Mouse (Mus musculus) forebrain, embryonic 10.5 days (tissue): Measurements from ENCODE around the gene Mccc2. TPM values are rescaled to one million over a fixed set of nuclear protein-coding genes. Genes with fewer than 3 reads are reported as not detected.
A peak's percentile ranks its signal among the peaks of the same experiment; 100 is the strongest.

Source experiments
- DNase-seq: peaks from one replicate; pipeline ENCODE4 v3.0.0-alpha.2; 2017; ENCODE audit warnings: low spot score; ENCODE audit errors: extremely low spot score
- H3K27ac ChIP-seq: fragments of 300-500 bp; sonication (generic); 2 replicates; pipeline ENCODE4 v1.5.1; 2016; ENCODE audit warnings: mild to moderate bottlenecking
- H3K27me3 ChIP-seq: fragments of 300-500 bp; sonication (generic); 2 replicates; pipeline ENCODE4 v1.6.1; 2016; ENCODE audit warnings: mild to moderate bottlenecking; ENCODE audit not compliant: poor library complexity, severe bottlenecking
- H3K36me3 ChIP-seq: fragments of 300-500 bp; sonication (generic); replicated peaks from 2 replicates; pipeline ENCODE4 v1.6.1; 2016; ENCODE audit warnings: mild to moderate bottlenecking, moderate library complexity
- H3K4me1 ChIP-seq: fragments of 300-500 bp; sonication (generic); 2 replicates; pipeline ENCODE4 v1.6.1; 2016
- H3K4me3 ChIP-seq: fragments of 300-500 bp; sonication (generic); 2 replicates; pipeline ENCODE4 v1.5.1; 2016; ENCODE audit warnings: mild to moderate bottlenecking, moderate library complexity
- H3K9me3 ChIP-seq: fragments of 300-500 bp; sonication (generic); 2 replicates; pipeline ENCODE4 v1.6.1; 2016; ENCODE audit warnings: mild to moderate bottlenecking, moderate library complexity
- WGBS: fragments of 180-500 bp; shearing (Covaris S2); methylation state at CpG from one replicate; pipeline ENCODE4 v1.1.7; 2016; 5-methylcytosine and 5-hydroxymethylcytosine counted together
- polyA plus RNA-seq: library from polyadenylated mRNA; unstranded; fragments of >200 nt; fragmentation: Nextera tagmentation; extraction: Ambion mirVana; gene quantifications from 2 replicates; pipeline ENCODE4 v1.2.1, GENCODE M21; 2016

Mccc2 gene
- polyA plus RNA-seq, 1 experiment from 2014 or later = 42.0 TPM

- H3K9me3 ChIP-seq = no peaks in the 10 kb centered on the region
- DNase-seq = no peak
- H3K4me1 ChIP-seq = no peaks in the 10 kb centered on the region
- H3K27me3 ChIP-seq = no peaks in the 10 kb centered on the region
- peaks cover 34% of the 10 kb centered on the region for H3K36me3 ChIP-seq
- WGBS = 90% methylated on average over 5 of the region's 5 CpGs
- no peak overlapping the region for H3K4me3 ChIP-seq
- no peak overlapping the region for H3K27ac ChIP-seq
Observed at GRCm38 (mm10) chr13:99970089-99970488, 45.4 kb downstream of the Mccc2 start.

DNA sequence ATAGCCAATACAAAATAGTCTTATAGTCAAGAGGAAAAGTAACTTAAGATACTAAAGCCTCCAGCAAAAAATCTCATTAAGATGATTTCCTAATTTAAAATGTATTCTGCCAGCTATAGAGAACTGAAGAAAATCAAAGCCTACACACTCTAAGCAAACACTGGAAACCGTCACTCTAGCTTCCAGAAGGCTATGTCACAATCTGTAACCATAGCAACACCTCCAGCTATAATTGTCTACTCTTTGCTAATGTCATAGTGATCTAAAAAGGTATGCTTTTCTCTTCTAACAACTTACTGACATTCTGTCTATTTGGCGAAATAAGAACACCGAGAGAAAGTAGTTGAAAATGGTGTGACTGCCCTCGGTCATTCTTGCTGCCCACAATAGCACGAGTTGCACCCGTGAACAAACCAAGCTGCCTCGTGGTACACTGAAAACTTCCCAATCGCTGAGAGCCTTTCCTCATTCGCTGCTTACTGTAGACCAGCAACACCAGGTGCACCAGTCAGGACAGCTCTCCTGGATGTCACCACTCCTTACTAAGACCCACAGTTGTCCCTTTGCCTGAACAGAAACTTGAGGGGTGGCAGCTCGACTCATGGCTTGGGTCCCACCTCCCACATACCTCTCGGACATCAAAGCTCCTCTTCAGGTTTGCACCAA lies 48.3 kb downstream of the Mccc2 start:
- Histone ChIP-seq H3K9me3 (no peaks in the 10 kb centered on the region), H3K27me3 (no peaks in the 10 kb centered on the region), H3K27ac (no peak overlapping the region), H3K4me3 (no peak overlapping the region), H3K36me3 (peaks cover 21% of the 10 kb centered on the region), H3K4me1 (no peaks in the 10 kb centered on the region)
- WGBS = 92% methylated on average over 11 of the region's 11 CpGs
- no peak for DNase-seq

DNA sequence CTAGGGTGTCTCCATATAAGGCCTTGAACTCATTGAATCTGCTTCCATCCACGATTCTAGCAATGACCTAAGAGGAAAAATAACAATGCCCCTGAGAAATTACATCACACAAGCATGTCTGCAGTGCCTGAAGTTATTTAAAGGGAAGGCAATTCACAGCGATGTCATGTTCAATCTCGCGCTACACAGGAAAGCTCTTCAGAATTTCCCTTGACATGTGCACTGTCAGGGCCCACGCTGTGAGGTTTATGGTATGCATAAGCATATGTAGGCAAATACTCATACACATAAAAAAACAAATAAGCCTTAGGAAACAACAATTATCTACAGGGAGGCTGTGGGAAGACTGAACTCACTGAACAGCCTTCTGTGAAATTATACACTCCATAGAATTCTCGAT lies 51.6 kb downstream of the Mccc2 start:
- no peak overlapping the region for H3K27ac ChIP-seq
- no peaks in the 10 kb centered on the region for H3K9me3 ChIP-seq
- H3K4me3 ChIP-seq = no peak overlapping the region
- DNase-seq = no peak
- H3K4me1 ChIP-seq = no peaks in the 10 kb centered on the region
- peaks cover 10% of the 10 kb centered on the region for H3K36me3 ChIP-seq
- no peaks in the 10 kb centered on the region for H3K27me3 ChIP-seq
- WGBS = 93% methylated on average over 6 of the region's 6 CpGs

DNA sequence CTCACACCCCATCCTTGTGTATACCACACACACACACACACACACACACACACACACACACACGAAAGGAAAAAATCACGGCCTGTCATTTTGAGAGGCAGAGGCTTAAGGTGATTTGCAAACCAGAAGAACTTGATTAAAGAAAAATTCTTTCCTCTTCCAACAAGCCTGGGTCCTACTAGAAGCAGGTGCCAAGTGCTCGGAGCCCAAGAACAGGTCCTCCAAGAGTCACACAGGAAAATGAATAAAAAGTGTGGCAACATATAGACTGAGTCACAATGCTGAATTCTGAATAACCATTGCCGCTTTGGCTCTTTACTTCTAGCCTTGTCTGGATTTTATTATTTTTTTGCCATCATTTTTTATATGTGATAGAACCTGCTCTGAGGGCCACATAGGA lies 53.8 kb downstream of the Mccc2 start:
- no peak for DNase-seq
- H3K9me3 ChIP-seq = peaks cover 5% of the 10 kb centered on the region
- no peak overlapping the region for H3K4me3 ChIP-seq
- H3K36me3 ChIP-seq = peaks cover 27% of the 10 kb centered on the region
- no peak overlapping the region for H3K27ac ChIP-seq
- WGBS = 94% methylated on average over 4 of the region's 4 CpGs
- no peaks in the 10 kb centered on the region for H3K4me1 ChIP-seq
- no peaks in the 10 kb centered on the region for H3K27me3 ChIP-seq

GRCm38 (mm10) chr13:99955591-99955944 lies 59.9 kb downstream of the Mccc2 start:
- Histone ChIP-seq H3K27ac (no peak overlapping the region), H3K4me1 (no peaks in the 10 kb centered on the region), H3K36me3 (peaks cover 59% of the 10 kb centered on the region), H3K4me3 (no peak overlapping the region), H3K27me3 (no peaks in the 10 kb centered on the region), H3K9me3 (peaks cover 10% of the 10 kb centered on the region)
- 94% methylated on average over 1 of the region's 1 CpGs for WGBS
- DNase-seq = no peak

DNA sequence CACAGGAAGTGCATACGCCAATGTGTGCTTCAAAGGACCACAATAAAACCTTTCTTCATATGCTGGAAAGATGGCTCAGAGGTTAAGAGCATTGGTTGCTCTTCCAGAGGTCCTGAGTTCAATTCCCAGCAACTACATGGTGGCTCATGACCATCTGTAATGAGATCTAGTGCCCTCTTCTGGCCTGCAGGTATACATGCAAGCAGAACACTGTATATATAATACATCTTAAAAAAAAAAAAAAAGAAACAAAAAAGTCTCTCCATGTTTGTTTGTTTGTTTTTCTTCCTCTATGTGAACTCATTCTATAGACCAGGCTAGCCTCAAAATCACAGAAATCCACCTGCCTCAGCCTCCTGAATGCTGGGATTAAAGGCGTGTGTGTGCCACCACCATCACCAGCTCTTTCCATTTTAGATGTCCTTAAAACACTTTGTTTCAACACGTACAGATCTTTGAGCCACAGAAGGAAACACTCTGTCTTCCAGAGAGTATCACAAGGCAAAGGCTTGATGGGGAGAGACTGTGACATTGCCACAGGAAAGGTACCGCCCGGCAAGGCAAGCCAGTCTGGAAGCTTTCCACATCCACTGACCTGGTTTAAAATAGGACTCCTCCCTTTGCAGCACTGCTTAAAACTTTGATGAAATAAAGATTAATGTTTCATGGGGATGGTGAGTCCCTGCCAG lies 60.4 kb downstream of the Mccc2 start:
- no peak overlapping the region for H3K27ac ChIP-seq
- no peaks in the 10 kb centered on the region for H3K4me1 ChIP-seq
- DNase-seq = no peak
- no peak overlapping the region for H3K4me3 ChIP-seq
- 94% methylated on average over 5 of the region's 5 CpGs for WGBS
- H3K36me3 ChIP-seq = peaks cover 58% of the 10 kb centered on the region
- H3K27me3 ChIP-seq = no peaks in the 10 kb centered on the region
- H3K9me3 ChIP-seq = peaks cover 10% of the 10 kb centered on the region

DNA sequence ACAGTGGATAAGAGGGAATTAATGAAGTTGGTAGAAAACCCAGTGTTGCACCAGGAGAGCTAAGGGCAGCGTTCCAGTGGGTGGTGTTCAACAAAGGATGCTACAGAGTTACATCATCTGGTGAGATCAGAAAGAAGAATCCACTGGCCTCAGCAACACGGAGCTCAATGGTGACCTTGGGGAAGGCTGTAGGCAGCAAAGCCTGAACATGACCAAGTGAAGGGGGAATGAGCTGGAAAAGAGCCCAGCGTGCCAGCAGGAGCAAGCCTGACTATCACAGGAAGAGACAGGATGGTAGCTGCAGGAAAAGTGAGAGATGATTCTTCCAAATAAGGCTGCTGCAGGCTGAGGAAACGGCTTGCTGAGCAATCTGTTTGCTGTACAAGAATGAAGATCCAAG lies 68.0 kb downstream of the Mccc2 start:
- DNase-seq = no peak
- Histone ChIP-seq H3K4me3 (no peak overlapping the region), H3K27ac (no peak overlapping the region), H3K4me1 (no peaks in the 10 kb centered on the region), H3K27me3 (no peaks in the 10 kb centered on the region), H3K36me3 (peaks cover 36% of the 10 kb centered on the region), H3K9me3 (no peaks in the 10 kb centered on the region)
- 88% methylated on average over 4 of the region's 4 CpGs for WGBS

GRCm38 (mm10) chr13:99943525-99943924 lies 71.9 kb downstream of the Mccc2 start:
- H3K36me3 ChIP-seq = peaks cover 13% of the 10 kb centered on the region
- no peaks in the 10 kb centered on the region for H3K27me3 ChIP-seq
- peaks cover 19% of the 10 kb centered on the region for H3K4me1 ChIP-seq
- no peaks in the 10 kb centered on the region for H3K9me3 ChIP-seq
- DNase-seq = no peak
- WGBS = 93% methylated on average over 2 of the region's 2 CpGs
- no peak overlapping the region for H3K4me3 ChIP-seq
- no peak overlapping the region for H3K27ac ChIP-seq

DNA sequence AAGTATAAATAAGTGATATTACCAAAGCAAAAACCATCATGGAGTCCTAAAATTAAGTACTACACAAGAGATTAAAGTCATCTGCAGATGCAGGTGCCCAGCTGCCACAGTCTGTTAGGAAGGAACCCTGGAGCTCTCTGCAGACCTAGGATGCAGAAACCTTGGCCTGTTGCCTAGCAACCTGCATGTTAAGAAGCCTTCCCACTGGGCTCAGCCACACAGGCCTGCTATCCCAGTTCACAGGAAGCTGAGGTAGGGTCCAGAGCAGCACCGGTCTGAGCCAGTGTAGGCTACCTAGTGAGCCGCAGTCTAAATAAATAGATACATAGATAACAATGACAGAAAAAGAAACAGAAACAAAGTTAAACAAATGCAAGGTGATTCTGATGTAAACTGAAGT lies 74.8 kb downstream of the Mccc2 start:
- Histone ChIP-seq H3K4me3 (no peak overlapping the region), H3K27ac (peak overlapping the region; percentile 68; the same call in 1 of the 2 replicates), H3K9me3 (no peaks in the 10 kb centered on the region), H3K36me3 (peaks cover 4% of the 10 kb centered on the region; the same call in 1 of the 2 replicates), H3K4me1 (peaks cover 19% of the 10 kb centered on the region), H3K27me3 (no peaks in the 10 kb centered on the region)
- peak; percentile 54 for DNase-seq
- 21% methylated on average over 2 of the region's 2 CpGs for WGBS

- peaks cover 4% of the 10 kb centered on the region; the same call in 1 of the 2 replicates for H3K36me3 ChIP-seq
- no peaks in the 10 kb centered on the region for H3K27me3 ChIP-seq
- H3K4me1 ChIP-seq = peaks cover 19% of the 10 kb centered on the region
- no peak for DNase-seq
- WGBS = 79% methylated on average over 8 of the region's 8 CpGs
- no peaks in the 10 kb centered on the region for H3K9me3 ChIP-seq
- H3K4me3 ChIP-seq = no peak overlapping the region
- peak overlapping the region; percentile 68; the same call in 1 of the 2 replicates for H3K27ac ChIP-seq
Observed at GRCm38 (mm10) chr13:99939320-99939671, 76.1 kb downstream of the Mccc2 start.

DNA sequence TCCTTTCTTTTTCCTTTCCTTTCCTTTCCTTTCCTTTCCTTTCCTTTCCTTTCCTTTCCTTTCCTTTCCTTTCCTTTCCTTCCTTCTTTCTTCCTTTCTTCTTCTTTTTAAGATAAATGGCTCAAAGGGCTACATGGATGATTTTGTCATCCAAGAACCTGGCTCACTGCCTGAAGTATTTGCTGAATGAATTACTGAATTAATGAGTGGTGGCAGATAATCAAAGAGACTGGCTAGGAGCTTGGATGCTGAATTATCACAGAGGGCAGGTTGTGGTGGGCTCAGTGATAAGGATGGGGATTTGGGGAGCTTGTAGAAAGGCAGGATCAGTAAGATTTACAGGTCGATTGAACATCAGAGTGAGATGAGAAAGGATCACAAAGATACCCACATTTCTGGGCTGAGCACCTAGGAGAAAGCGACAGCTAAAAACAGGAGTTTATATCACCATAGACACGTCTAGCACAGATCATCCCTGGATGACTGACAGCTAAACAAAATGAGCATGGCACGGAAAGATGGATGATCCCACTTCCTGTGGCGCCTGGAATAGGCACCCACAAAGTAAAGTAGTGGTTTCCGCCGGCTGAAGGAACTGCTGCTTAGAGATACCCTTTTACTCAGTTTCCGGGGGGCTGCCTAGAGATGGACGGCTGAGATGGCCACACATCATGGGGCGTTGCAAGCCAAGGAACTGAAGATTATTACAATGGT lies 76.7 kb downstream of the Mccc2 start:
- H3K27me3 ChIP-seq = no peaks in the 10 kb centered on the region
- WGBS = 85% methylated on average over 10 of the region's 10 CpGs

DNA sequence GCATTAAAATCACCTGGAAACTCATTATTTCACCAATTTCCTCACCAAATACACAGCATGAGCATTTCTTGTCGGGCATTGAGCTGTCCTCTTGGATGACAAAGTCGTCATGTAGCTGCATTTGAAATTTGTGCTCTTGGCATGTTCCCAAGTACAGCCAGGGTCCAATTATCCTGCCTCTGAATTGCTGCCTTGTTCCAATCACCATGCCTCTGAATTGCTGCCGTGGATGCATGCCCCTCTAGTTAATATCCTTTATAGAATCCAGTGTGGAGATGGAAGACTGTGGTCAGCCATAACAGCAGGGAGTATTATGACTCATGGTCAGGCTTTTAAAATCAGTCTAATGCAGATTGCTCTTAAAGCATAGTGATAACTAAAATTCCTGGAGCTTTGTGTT lies 77.7 kb downstream of the Mccc2 start:
- Histone ChIP-seq H3K9me3 (no peaks in the 10 kb centered on the region), H3K27me3 (no peaks in the 10 kb centered on the region), H3K4me3 (no peak overlapping the region), H3K36me3 (no peaks in the 10 kb centered on the region), H3K4me1 (peaks cover 19% of the 10 kb centered on the region), H3K27ac (no peak overlapping the region)
- DNase-seq = no peak
- WGBS = 64% methylated on average over 3 of the region's 3 CpGs

More for the DNA sequence above, 76.7 kb downstream of the Mccc2 start:
- DNase-seq = no peak
- Histone ChIP-seq H3K4me1 (peaks cover 19% of the 10 kb centered on the region), H3K9me3 (no peaks in the 10 kb centered on the region), H3K36me3 (peaks cover under 1% of the 10 kb centered on the region; the same call in 1 of the 2 replicates), H3K27ac (peak overlapping the region; percentile 68; the same call in 1 of the 2 replicates), H3K4me3 (no peak overlapping the region)

DNA sequence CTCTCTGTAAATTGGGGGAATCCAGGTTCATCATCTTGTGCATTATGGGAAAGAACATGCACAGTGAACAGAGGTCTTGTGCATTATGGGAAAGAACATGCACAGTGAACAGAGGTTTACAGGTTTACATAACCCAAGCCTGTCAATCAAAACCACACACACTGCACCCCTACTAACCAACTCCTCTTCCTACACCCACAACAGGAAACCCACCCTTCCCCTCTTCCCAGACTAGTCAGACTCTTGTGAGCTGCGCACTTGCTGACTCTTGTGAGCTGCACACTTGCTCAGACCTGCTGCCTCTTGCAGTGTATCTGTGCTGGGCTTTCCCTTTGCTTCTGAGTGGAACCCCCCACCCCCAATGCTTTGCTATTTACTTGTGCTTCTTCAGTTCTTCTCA lies 83.0 kb downstream of the Mccc2 start:
- no peaks in the 10 kb centered on the region for H3K9me3 ChIP-seq
- no peak for DNase-seq
- H3K4me1 ChIP-seq = no peaks in the 10 kb centered on the region
- no peaks in the 10 kb centered on the region for H3K36me3 ChIP-seq
- no peaks in the 10 kb centered on the region for H3K27me3 ChIP-seq
- H3K4me3 ChIP-seq = no peak overlapping the region
- no peak overlapping the region for H3K27ac ChIP-seq
- WGBS = 96% methylated on average over 1 of the region's 1 CpGs
